Mouse (Mus musculus): ENCODE results near the gene Slc38a1. TPM values are rescaled to one million over a fixed set of nuclear protein-coding genes. Genes with fewer than 3 reads are reported as not detected.

Slc38a1 gene
- polyA plus RNA-seq, 1 experiment from 2014 or later: 67.8 TPM

Other genes starting within 250 kb of the Slc38a1 start
- 51.8 and 55.1 TPM in 2 replicates for gene Scaf11, start 182.1 kb downstream of the Slc38a1 start, polyA plus RNA-seq (2015; fragmentation: Nextera tagmentation; extraction: Ambion mirVana)
- gene Slc38a2, start 56.8 kb upstream of the Slc38a1 start, polyA plus RNA-seq (2015; fragmentation: Nextera tagmentation; extraction: Ambion mirVana): 158 and 170 TPM in 2 replicates

Measured in heart, embryonic 15.5 days (tissue).